Mouse (Mus musculus) adrenal gland, postnatal 4 days (tissue): ENCODE results near the gene Ank3. TPM values are rescaled to one million over a fixed set of nuclear protein-coding genes. Genes with fewer than 3 reads are reported as not detected.

Experiments
- DNase-seq, 2 experiments: peaks; one replicate each; pipeline ENCODE4 v3.0.0; 2021 to 2022; ENCODE audit warnings: low spot score in 2 of 2, mixed read lengths in 2 of 2
- total RNA-seq, 2 experiments: library from RNA; stranded (reverse); gene quantifications; 2 replicates each; pipeline ENCODE4 v1.2.3; 2021

Ank3 gene
- total RNA-seq, 2 experiments from 2014 or later: 37.4 to 54.2 TPM

DNA sequence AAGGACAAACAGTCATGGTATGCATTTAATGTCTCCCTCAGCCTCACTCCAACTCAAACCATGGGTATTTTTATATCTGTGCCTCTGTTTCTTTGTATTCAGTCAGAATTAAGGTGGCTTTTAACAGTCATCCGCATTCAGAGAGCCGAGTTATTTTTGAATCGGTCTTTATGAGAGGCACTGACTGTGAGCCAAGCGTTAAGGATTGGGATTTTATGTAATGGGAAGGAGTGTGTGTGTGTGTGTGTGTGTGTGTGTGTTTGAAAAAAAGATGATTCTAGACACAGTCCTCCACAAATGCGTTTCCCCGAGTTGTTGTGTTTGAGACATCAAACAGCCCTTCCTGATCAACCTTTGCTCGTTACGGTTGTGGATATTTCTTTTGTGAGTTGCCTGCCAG lies 347.7 kb downstream of the Ank3 start:
- no peak for DNase-seq

DNA sequence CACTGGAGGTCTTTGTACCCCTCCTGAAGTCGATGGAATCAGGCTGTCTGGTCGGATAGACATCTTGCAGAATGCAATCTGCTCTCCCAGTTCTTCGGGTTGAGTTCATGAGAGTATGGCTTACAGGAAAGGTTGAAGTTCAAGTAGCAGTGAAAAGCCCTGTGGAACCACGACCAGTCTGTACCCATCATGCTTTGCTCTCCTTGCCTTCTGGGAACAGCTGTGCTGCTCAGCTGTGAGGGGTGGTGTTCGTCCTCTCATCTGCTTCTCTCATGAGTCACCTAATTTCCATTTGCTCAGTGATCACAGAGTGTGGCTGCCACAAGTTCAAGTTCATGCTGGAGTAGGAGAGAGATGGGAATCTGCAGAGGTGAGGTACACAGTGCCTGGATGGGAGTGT lies 348.2 kb downstream of the Ank3 start:
- DNase-seq: no peak

- no peak for DNase-seq
Observed at GRCm38 (mm10) chr10:69751416-69751815, 352.8 kb downstream of the Ank3 start.

GRCm38 (mm10) chr10:69753464-69753863 lies 354.9 kb downstream of the Ank3 start:
- peak in 1 of 2 experiments; percentile 15 for DNase-seq

GRCm38 (mm10) chr10:69756956-69757672 lies 358.5 kb downstream of the Ank3 start:
- DNase-seq: no peak

DNA sequence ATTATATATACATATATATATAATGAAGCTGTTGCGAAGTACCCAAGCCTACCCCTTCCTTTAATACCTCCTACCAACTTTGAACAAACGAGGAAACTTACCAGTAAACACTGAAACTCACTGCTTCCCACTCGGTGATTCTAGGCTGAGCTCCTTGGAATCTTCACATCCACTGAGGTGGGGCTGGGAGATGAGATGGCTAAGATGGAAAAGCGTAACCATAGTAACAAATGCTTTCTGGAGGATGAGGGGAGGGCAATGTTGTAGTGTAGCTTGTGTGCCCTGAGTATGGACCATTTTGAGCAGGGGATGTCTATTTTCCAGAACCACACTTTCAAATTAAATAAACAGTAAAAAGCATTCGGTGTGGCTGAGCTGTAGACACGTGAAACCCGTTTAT lies 364.4 kb downstream of the Ank3 start:
- DNase-seq: no peak

GRCm38 (mm10) chr10:69764402-69764801 lies 365.8 kb downstream of the Ank3 start:
- DNase-seq: no peak

DNA sequence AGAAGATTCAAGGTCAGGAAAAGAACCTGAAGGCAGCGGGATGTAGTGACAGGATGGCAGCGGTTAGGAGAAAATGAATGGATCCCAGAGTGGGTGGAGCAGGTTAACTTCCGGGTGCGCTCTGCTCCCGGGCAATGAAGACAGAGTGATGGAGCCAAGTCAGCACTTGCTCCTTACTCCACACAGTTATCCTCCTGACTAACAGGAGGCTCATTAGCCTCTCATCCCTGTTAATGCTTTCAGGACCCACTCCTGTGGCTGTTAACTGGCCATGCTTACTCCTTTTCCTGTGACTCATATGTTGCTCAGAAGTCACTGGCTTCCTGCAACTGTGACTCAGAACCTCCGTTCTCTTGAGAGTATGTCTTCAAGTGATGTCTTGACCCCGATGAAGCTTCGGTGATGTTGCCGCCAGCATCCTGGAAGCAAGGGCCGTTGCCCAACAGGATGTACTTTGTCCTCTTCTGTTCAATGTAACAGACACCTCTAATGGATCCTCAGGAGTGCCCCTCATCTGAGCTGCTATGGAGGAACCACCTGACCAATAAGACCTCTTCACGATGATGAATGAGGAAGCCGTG lies 378.6 kb downstream of the Ank3 start:
- no peak for DNase-seq

- no peak for DNase-seq
Observed at GRCm38 (mm10) chr10:69777736-69778135, 379.2 kb downstream of the Ank3 start.

GRCm38 (mm10) chr10:69779246-69779645 lies 380.7 kb downstream of the Ank3 start:
- DNase-seq: no peak

- peak; percentile 12 to 30 for DNase-seq
Observed at GRCm38 (mm10) chr10:69781491-69781890, 382.9 kb downstream of the Ank3 start.

GRCm38 (mm10) chr10:69785235-69785634 lies 386.7 kb downstream of the Ank3 start:
- no peak for DNase-seq

GRCm38 (mm10) chr10:69785692-69786091 lies 387.1 kb downstream of the Ank3 start:
- DNase-seq: no peak

GRCm38 (mm10) chr10:69786220-69786993 lies 387.8 kb downstream of the Ank3 start:
- no peak for DNase-seq

GRCm38 (mm10) chr10:69787379-69787778 lies 388.8 kb downstream of the Ank3 start:
- DNase-seq: no peak

DNA sequence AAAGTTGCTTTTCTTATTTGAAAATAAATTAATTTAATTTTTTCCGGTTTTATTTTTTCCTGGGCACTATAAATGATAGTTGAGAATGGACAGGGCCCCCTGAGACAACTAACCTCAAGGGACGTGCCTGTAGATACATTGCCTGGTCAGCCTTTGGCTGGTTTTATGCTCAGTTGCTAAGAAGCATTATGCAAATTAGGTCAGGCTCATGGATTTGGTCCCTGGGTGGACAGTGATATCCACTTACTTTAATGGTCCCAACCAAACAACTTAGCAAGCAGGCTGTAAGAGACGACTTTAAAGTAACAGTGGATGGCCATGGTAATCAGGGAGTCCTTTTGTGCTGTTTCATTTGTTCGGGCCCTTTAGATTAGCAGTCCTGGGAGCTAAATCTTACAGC lies 392.0 kb downstream of the Ank3 start:
- DNase-seq: no peak

DNA sequence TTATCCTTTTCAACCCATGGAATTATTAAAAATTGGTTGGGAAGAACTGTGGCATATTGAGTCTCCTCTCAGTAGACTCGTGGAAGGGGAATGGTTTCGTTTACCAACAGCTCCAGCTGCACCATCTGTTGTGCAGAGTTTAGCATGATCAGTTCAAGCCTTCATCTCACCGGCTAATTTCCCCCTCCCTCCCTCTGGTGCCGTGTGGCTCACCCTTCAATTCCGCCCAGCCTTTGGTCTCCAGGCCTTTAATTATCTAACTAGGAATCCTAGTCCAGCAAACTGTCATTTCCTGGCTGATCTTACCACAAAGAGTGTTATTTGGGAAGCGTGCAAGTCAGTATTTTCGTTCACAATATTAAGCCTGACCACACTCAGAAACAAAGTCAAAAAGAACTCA lies 393.4 kb downstream of the Ank3 start:
- no peak for DNase-seq

GRCm38 (mm10) chr10:69792400-69792799 lies 393.8 kb downstream of the Ank3 start:
- no peak for DNase-seq

DNA sequence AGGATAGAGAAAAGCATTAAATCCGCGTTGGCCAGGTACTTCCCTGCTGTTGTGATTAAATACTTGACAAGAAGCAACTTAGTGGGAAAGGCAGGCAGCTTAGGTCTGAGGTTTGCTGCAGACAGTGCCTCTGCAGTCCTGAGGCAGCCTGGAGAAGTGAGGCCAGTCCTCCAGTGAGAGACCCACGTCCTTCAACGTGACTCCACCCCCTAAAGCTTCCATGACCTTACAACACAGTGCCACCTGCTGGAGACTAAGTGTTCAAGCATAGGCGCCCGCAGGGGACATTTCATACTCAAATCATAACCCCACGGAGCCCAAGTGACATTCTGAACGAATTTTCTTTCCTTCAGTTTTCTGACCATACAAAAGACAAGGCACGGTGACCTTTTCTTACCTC lies 394.5 kb downstream of the Ank3 start:
- DNase-seq: peak in 1 of 2 experiments; percentile 21

DNA sequence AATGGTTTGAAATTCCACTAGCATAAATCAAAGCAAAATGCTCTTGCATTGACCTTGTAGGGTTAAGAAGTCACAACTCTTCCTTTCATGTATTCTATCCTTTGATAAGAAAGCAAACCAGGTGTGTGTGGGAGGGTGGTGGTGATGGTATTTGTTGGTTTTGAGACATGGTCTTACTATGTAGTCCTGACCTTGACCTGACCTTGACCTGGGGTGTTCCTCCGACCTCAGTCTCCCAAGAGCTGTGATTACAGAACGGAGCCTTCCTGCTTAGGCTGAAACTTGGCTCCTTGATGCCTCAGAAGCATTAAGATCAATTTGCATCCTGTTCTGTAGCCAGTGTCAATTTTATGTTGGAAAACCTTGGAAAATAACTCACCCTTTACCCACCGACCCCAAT lies 397.1 kb downstream of the Ank3 start:
- no peak for DNase-seq

DNA sequence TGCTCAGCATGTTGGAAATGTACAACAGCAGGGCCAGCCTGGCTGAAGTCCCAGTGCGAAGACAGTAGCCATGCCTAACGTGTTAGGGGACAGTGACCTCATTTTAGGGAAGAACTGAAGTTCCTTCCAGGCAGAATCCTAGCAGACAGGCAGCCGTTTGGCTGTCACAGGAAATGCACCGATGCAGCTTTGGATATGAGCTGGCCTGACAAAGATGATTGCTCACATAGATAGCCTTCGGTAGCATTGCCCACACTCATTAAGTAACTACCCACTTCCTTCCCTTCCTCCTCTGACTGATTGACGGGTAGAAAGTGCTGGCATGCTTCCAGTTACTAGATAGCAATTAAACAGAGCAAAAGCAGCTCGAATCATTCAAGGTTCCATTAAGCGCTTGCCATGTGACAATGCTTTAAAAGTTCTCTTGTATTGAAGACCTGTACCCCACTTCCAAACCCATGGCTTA lies 397.9 kb downstream of the Ank3 start:
- no peak for DNase-seq

- no peak for DNase-seq
Observed at GRCm38 (mm10) chr10:69803135-69803756, 404.7 kb downstream of the Ank3 start.
